Comparison of ENCODE assay signal across 1 mouse cellular context in the genomic region with DNA sequence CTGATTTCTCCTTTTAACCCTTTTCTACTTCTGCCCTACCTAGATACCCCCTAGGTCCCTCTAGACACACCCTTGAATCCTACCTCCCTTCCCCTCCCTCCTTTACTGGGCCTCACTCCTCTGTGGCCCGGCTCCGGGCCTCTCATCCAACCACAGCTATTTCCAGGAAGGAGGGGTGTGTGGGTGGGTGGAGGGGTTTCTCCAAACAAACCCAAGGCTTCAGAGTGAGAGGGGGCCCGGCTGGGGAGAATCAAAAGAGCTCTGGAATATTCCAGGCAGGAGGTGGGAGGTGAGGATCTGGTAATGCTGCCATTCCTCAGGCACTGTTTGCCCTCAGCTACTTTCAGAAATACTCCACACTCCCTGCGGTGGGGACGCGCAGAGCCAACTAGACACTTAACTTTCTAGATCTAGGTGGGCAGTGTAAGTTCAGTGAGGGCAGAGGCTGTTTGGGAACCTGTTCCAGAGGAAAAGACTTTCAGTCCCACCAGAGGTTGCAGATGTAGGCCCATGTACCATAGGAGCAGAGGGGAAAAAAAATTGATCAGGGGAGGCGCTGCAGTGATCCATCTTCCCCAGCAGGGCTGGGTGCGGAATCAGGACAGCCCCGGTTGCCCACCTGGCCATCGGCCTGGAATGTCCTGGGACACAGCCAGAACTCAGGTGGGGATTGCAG.
TF ChIP-seq lines count a peak whose summit lies in the region.

No protein-coding gene starts in this region.

TF ChIP-seq in C2C12, 6 proteins besides CTCF, POLR2A, EP300 and RAD21:
- TF ChIP-seq MAX (IDR thresholded peaks at IDR 0.05), result no peak
- TF ChIP-seq FOSL1 (IDR thresholded peaks at IDR 0.05; ENCODE audit: insufficient read depth, low read length, poor library complexity, severe bottlenecking), result no peak
- no peak for TF ChIP-seq CEBPB (IDR thresholded peaks at IDR 0.05; ENCODE audit: low read depth)
- TF ChIP-seq MYOG (IDR thresholded peaks at IDR 0.05; ENCODE audit: control insufficient read depth, extremely low read depth, insufficient read length), result no peak
- TF ChIP-seq USF1 (IDR thresholded peaks at IDR 0.05; ENCODE audit: low read depth), result no peak
- TF ChIP-seq MYOD1 (IDR thresholded peaks at IDR 0.05; ENCODE audit: control insufficient read depth, insufficient read length, low read depth), result no peak
TF ChIP-seq in C2C12: peak in this region for 0.
